Mouse (Mus musculus): ENCODE data around the gene Cotl1. TPM values are rescaled to one million over a fixed set of nuclear protein-coding genes. Genes with fewer than 3 reads are reported as not detected.

Cotl1 gene
- polyA plus RNA-seq (2012; rRNA removed) (147 and 196 TPM in 2 replicates), polyA plus RNA-seq (2014; fragmentation: Nextera tagmentation; extraction: Ambion mirVana) (212 and 247 TPM in 2 replicates)

DNA sequence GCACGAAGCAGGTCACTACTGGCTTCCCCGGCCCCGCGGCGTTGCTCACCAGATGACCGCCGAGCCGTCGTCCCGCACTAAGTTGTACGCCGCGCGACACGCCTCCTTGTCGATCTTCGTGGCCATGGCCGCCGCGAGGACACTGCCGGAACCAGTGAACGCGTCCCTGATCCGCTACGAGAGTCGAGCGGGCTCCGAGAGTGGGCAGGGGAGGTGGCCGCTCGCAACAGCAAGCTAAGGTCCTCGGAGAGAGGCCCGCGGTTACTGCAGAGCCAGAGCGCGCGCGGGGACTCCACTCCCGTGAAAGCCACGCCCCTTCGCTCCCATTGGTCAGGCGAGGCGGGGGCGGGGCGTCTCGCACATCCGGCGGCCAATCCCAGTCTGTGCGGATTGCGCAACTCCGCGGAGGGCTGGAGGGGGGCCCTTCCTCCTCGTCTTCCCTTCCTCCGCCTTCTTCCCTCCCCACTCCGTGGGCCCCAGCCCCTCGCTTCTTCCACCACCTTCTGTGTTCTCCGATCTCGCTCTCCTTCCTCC lies at the start of gene Cotl1:
Cotl1 (minus strand) TSS at position 270 of the 534 bp plus-strand sequence.
- DNase-seq (ENCODE audit: low spot score) (peak; percentile 97), ATAC-seq (ENCODE audit: low FRiP score, low read depth) (peak; percentile 97)
- peak within 1 kb of the TSS; percentile 68 for H3K4me3 ChIP-seq (replicated peaks; ENCODE audit: low read length)
- TF ChIP-seq POLR2A (IDR thresholded peaks at IDR 0.05; ENCODE audit: borderline replicate concordance, extremely low read depth, insufficient read depth, insufficient read length) = peak; percentile 58; the same call in 1 of the 2 replicates
- peaks cover 20% of the 10 kb centered on the region for H3K4me1 ChIP-seq (ENCODE audit: control insufficient read depth, insufficient read depth, low read length)
- peak within 1 kb of the TSS; percentile 82 for H3K4me2 ChIP-seq (replicated peaks; ENCODE audit: low read depth, low read length, severe bottlenecking)
- H3K9me3 ChIP-seq (ENCODE audit: control insufficient read depth, low read length) = no peaks in the 10 kb centered on the region
- under 1% methylated on average over 48 of the region's 57 CpGs for WGBS
- H3K9ac ChIP-seq (ENCODE audit: low read depth, low read length, severe bottlenecking) = peak within 1 kb of the TSS; percentile 59
- 0 out of 2 replicates have a peak, but pooled peaks cover 4% of the 10 kb centered on the region for H3K36me3 ChIP-seq (ENCODE audit: control insufficient read depth, insufficient read depth, low read length)
- no peaks in the 10 kb centered on the region for H3K27me3 ChIP-seq (ENCODE audit: control insufficient read depth, insufficient read depth, low read length)
- H3K27ac ChIP-seq (replicated peaks; ENCODE audit: low read depth, low read length) = peak within 1 kb of the TSS; percentile 63; the same call in 1 of the 2 replicates

DNA sequence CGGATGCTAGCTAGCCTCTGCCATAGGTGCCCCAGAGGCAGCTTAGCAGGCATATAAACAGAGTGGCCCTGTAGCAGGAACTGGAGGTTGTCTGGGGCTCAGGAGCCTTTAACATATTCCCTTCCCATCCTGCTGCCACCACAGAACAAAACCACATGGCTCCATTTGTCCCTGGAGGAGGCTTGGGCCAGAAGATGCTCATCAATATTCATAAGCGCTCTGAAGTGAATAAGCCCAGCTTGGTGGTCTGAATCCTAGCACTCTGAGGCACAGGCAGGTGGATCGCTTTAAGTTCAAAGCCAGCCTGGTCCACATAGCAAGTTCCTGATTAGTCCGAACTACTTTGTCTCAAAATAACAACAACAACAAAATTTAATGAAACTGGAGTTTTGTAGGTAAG lies 47.7 kb upstream of the Cotl1 start:
- DNase-seq (ENCODE audit: low spot score) (no peak), ATAC-seq (ENCODE audit: low FRiP score, low read depth) (no peak)
- no peak for TF ChIP-seq POLR2A (IDR thresholded peaks at IDR 0.05; ENCODE audit: borderline replicate concordance, extremely low read depth, insufficient read depth, insufficient read length)
- H3K36me3 ChIP-seq (ENCODE audit: control insufficient read depth, insufficient read depth, low read length) = no peaks in the 10 kb centered on the region
- H3K9me3 ChIP-seq (ENCODE audit: control insufficient read depth, low read length) = no peaks in the 10 kb centered on the region
- H3K27ac ChIP-seq (replicated peaks; ENCODE audit: low read depth, low read length) = no peak overlapping the region
- H3K27me3 ChIP-seq (ENCODE audit: control insufficient read depth, insufficient read depth, low read length) = no peaks in the 10 kb centered on the region
- H3K4me1 ChIP-seq (ENCODE audit: control insufficient read depth, insufficient read depth, low read length) = no peaks in the 10 kb centered on the region
- WGBS = 53% methylated on average over 4 of the region's 4 CpGs
- H3K4me3 ChIP-seq (replicated peaks; ENCODE audit: low read length) = no peak overlapping the region
- no peak overlapping the region for H3K4me2 ChIP-seq (replicated peaks; ENCODE audit: low read depth, low read length, severe bottlenecking)
- no peak overlapping the region for H3K9ac ChIP-seq (ENCODE audit: low read depth, low read length, severe bottlenecking)

- H3K36me3 ChIP-seq (ENCODE audit: control insufficient read depth, insufficient read depth, low read length) = no peaks in the 10 kb centered on the region
- no peak overlapping the region for H3K27ac ChIP-seq (replicated peaks; ENCODE audit: low read depth, low read length)
- TF ChIP-seq POLR2A (IDR thresholded peaks at IDR 0.05; ENCODE audit: borderline replicate concordance, extremely low read depth, insufficient read depth, insufficient read length) = no peak
- H3K4me1 ChIP-seq (ENCODE audit: control insufficient read depth, insufficient read depth, low read length) = no peaks in the 10 kb centered on the region
- H3K9me3 ChIP-seq (ENCODE audit: control insufficient read depth, low read length) = no peaks in the 10 kb centered on the region
- no peak overlapping the region for H3K9ac ChIP-seq (ENCODE audit: low read depth, low read length, severe bottlenecking)
- no peaks in the 10 kb centered on the region for H3K27me3 ChIP-seq (ENCODE audit: control insufficient read depth, insufficient read depth, low read length)
- H3K4me2 ChIP-seq (replicated peaks; ENCODE audit: low read depth, low read length, severe bottlenecking) = no peak overlapping the region
- no peak overlapping the region for H3K4me3 ChIP-seq (replicated peaks; ENCODE audit: low read length)
- 94% methylated on average over 3 of the region's 3 CpGs for WGBS
- no peak for ATAC-seq (ENCODE audit: low FRiP score, low read depth)
- no peak for DNase-seq (ENCODE audit: low spot score)
These were observed 46.8 kb upstream of the Cotl1 start for GRCm38 (mm10) chr8:119887130-119887529.

DNA sequence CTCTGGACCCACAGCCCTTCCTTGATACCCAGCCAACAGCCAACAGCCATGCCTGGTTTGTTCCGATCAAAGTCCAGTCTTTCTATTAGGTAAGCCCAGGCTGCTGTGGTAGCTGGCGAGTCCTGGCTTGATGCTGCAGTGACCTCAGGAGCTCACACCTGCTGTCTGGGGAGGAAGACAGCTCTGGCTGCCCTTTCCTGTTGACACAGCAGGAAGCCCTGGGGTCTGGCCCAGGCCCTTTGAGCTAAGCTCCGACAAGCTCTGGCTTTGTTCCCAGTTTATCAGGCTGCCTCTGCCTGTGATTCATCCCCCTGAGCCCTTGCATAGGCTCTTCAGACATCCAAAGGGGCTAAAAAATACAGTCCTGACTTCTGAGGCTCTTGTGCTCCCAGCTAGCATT lies 45.3 kb upstream of the Cotl1 start:
- Histone ChIP-seq H3K4me1 (ENCODE audit: control insufficient read depth, insufficient read depth, low read length) (no peaks in the 10 kb centered on the region), H3K27ac (replicated peaks; ENCODE audit: low read depth, low read length) (no peak overlapping the region), H3K4me3 (replicated peaks; ENCODE audit: low read length) (no peak overlapping the region), H3K4me2 (replicated peaks; ENCODE audit: low read depth, low read length, severe bottlenecking) (no peak overlapping the region), H3K27me3 (ENCODE audit: control insufficient read depth, insufficient read depth, low read length) (no peaks in the 10 kb centered on the region), H3K36me3 (ENCODE audit: control insufficient read depth, insufficient read depth, low read length) (no peaks in the 10 kb centered on the region), H3K9me3 (ENCODE audit: control insufficient read depth, low read length) (no peaks in the 10 kb centered on the region), H3K9ac (ENCODE audit: low read depth, low read length, severe bottlenecking) (no peak overlapping the region)
- ATAC-seq (ENCODE audit: low FRiP score, low read depth) (no peak), DNase-seq (ENCODE audit: low spot score) (peak; percentile 56)
- no peak for TF ChIP-seq POLR2A (IDR thresholded peaks at IDR 0.05; ENCODE audit: borderline replicate concordance, extremely low read depth, insufficient read depth, insufficient read length)
- 33% methylated on average over 3 of the region's 3 CpGs for WGBS

- ATAC-seq (ENCODE audit: low FRiP score, low read depth) = no peak
- H3K9me3 ChIP-seq (ENCODE audit: control insufficient read depth, low read length) = no peaks in the 10 kb centered on the region
- no peak overlapping the region for H3K27ac ChIP-seq (replicated peaks; ENCODE audit: low read depth, low read length)
- no peak overlapping the region for H3K4me3 ChIP-seq (replicated peaks; ENCODE audit: low read length)
- no peak overlapping the region for H3K9ac ChIP-seq (ENCODE audit: low read depth, low read length, severe bottlenecking)
- DNase-seq (ENCODE audit: low spot score) = no peak
- no peaks in the 10 kb centered on the region for H3K36me3 ChIP-seq (ENCODE audit: control insufficient read depth, insufficient read depth, low read length)
- no peak overlapping the region for H3K4me2 ChIP-seq (replicated peaks; ENCODE audit: low read depth, low read length, severe bottlenecking)
- no peak for TF ChIP-seq POLR2A (IDR thresholded peaks at IDR 0.05; ENCODE audit: borderline replicate concordance, extremely low read depth, insufficient read depth, insufficient read length)
- no peaks in the 10 kb centered on the region for H3K4me1 ChIP-seq (ENCODE audit: control insufficient read depth, insufficient read depth, low read length)
- 90% methylated on average over 7 of the region's 7 CpGs for WGBS
- no peaks in the 10 kb centered on the region for H3K27me3 ChIP-seq (ENCODE audit: control insufficient read depth, insufficient read depth, low read length)
These were observed 42.9 kb upstream of the Cotl1 start for GRCm38 (mm10) chr8:119883281-119883680.

Measured in limb, embryonic 14.5 days (tissue).